Mouse (Mus musculus) mouse embryonic stem cell (cell line): Measurements from ENCODE around the gene Aldh4a1.

Experiments
- in situ Hi-C, 2 experiments: fragments of 300-500 bp; cut with MboI; formaldehyde crosslinking; loops; 1 replicate in 1 of 2; 3 replicates in 1 of 2; pipeline ENCODE4 v1.14.3; 2019 to 2020; ENCODE audit warnings: low sequenced_read_pairs in 2 of 2, low pct_unique_long_range_greater_than_20kb in 1 of 2, mixed read lengths in 1 of 2; ENCODE audit not compliant: unreplicated experiment in 1 of 2

Aldh4a1 gene

GRCm38 (mm10) chr4:139639801-139640200, 17.1 kb downstream of the Aldh4a1 start:
- in situ Hi-C loops = loop anchor here in 1 of 2 experiments (25.0 kb wide), 1 partner anchor 128 kb away; no protein-coding TSS in a partner anchor

GRCm38 (mm10) chr4:139640333-139640732, 17.7 kb downstream of the Aldh4a1 start:
- in situ Hi-C loops = loop anchor here in 1 of 2 experiments (25.0 kb wide), 1 partner anchor 128 kb away; no protein-coding TSS in a partner anchor

- in situ Hi-C loops = loop anchor here in 1 of 2 experiments (25.0 kb wide), 1 partner anchor 128 kb away; no protein-coding TSS in a partner anchor
These were observed 18.1 kb downstream of the Aldh4a1 start for GRCm38 (mm10) chr4:139640775-139641174.

- in situ Hi-C loops = loop anchor here in 1 of 2 experiments (25.0 kb wide), 1 partner anchor 130 kb away; no protein-coding TSS in a partner anchor
These were observed 19.3 kb downstream of the Aldh4a1 start for GRCm38 (mm10) chr4:139641829-139642425.

- in situ Hi-C loops = loop anchor here in 1 of 2 experiments (25.0 kb wide), 1 partner anchor 132 kb away; no protein-coding TSS in a partner anchor
These were observed 21.3 kb downstream of the Aldh4a1 start for GRCm38 (mm10) chr4:139643972-139644371.

GRCm38 (mm10) chr4:139646916-139647315, 24.2 kb downstream of the Aldh4a1 start:
- in situ Hi-C loops = loop anchor here in 1 of 2 experiments (25.0 kb wide), 1 partner anchor 135 kb away; no protein-coding TSS in a partner anchor

GRCm38 (mm10) chr4:139650086-139650743, 27.5 kb downstream of the Aldh4a1 start:
- in situ Hi-C loops = no loop called here

- in situ Hi-C loops = no loop called here
These were observed 28.2 kb downstream of the Aldh4a1 start for GRCm38 (mm10) chr4:139650907-139651306.

- in situ Hi-C loops = no loop called here
These were observed 30.6 kb downstream of the Aldh4a1 start, which contains the start of gene Tas1r2 for GRCm38 (mm10) chr4:139653238-139653637. Tas1r2 (plus strand) TSS chr4:139653538.

GRCm38 (mm10) chr4:139661897-139662296, 39.2 kb downstream of the Aldh4a1 start:
- in situ Hi-C loops = no loop called here

GRCm38 (mm10) chr4:139667632-139668031, 45.0 kb downstream of the Aldh4a1 start:
- in situ Hi-C loops = no loop called here

GRCm38 (mm10) chr4:139669847-139670246, 47.2 kb downstream of the Aldh4a1 start:
- in situ Hi-C loops = no loop called here

GRCm38 (mm10) chr4:139675696-139676095, 53.0 kb downstream of the Aldh4a1 start:
- in situ Hi-C loops = no loop called here

GRCm38 (mm10) chr4:139683728-139684638, 61.3 kb downstream of the Aldh4a1 start:
- in situ Hi-C loops = no loop called here

- in situ Hi-C loops = no loop called here
These were observed 62.0 kb downstream of the Aldh4a1 start for GRCm38 (mm10) chr4:139684639-139685017.

GRCm38 (mm10) chr4:139688058-139688457, 65.4 kb downstream of the Aldh4a1 start:
- in situ Hi-C loops = no loop called here

- in situ Hi-C loops = loop anchor here in 1 of 2 experiments (10.0 kb wide), 1 partner anchor 175 kb away; no protein-coding TSS in a partner anchor
These were observed 67.1 kb downstream of the Aldh4a1 start for GRCm38 (mm10) chr4:139689627-139690269.

GRCm38 (mm10) chr4:139693315-139693714, 70.6 kb downstream of the Aldh4a1 start:
- in situ Hi-C loops = loop anchor here in 1 of 2 experiments (10.0 kb wide), 1 partner anchor 171 kb away; no protein-coding TSS in a partner anchor
